Mouse (Mus musculus): ENCODE results near the gene Btbd9.

Btbd9 gene

GRCm38 (mm10) chr17:30213371-30213770 lies 362.9 kb downstream of the Btbd9 start:
- no peak for DNase-seq (ENCODE audit: low read depth, low spot score)

DNA sequence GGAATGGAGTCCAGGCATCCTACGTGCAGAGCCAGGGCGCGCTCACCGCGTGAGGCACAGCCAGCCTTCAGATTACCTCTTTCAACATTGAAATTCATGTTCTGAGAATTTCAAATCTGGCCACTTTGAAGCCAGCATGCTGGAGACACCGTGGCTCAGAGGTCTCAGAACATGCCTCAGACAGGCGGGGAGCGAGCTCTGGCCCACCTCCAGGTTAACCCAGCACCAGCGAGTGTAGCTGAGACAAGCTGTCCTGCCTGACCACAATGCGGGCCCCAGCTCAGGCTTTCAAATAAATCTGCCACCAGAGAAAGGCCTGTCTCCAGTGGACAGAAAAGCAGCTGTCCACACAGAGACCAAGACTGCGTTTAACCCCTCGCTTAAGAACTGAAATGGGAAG lies 363.6 kb downstream of the Btbd9 start:
- no peak for DNase-seq (ENCODE audit: low read depth, low spot score)

DNA sequence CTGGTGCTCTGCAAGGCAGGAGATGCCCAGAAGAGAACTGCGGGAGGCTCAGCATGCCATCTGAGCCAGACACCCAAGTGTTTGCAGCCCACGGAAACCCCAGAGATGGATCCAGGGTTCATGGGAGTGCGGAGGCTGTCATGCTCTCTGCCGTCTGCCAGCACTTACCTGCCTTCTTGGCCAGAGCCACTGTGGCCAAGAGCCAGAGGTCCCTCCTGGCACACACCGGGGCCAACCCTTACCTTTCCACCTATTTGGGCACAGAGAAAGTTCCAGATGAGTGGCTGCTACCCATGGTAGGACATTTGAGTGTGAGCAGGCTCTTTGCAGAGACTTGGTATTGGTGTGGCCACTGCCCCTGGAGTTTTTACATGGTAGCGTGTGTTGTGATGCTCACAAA lies 365.4 kb downstream of the Btbd9 start:
- no peak for DNase-seq (ENCODE audit: low read depth, low spot score)

GRCm38 (mm10) chr17:30210262-30210661 lies 366.0 kb downstream of the Btbd9 start:
- DNase-seq (ENCODE audit: low read depth, low spot score): no peak

DNA sequence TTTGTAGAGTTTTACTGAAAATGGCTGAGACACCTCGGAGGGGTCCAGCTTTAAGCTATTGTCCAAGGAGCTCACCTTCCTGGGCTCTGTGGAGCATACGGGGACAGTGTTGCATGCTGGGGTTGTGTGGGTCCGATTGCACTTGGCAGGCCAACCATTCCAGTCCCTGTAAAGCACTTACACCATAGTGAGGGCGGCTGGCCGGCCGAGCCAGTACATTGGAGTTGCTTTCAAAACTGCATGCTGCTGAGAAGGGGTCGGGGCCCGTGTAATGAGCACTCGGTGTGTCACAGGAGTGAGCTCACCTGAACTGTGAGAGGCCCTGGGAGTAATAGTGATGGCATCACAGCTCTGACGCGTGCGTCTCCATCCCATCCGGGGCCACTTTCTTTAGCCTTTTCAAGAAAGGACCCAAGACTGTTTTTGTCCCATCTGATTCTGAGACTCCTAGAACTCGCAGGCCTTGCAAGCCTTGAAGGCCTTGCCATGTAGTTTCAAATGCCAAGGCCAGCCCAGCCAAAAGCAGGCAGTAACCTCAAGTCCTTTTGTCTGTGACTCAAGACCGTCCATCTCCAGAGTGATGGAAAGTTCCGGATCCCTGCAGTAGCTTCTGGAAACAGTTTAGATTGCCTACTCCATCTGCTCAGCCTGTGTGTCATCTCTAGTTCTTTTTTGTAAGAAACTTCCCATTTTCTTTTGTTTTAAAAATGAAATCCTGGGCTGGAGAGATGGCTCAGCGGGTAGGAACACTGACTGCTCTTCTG lies 371.0 kb downstream of the Btbd9 start:
- DNase-seq (ENCODE audit: low read depth, low spot score): no peak

GRCm38 (mm10) chr17:30200283-30200682 lies 376.0 kb downstream of the Btbd9 start:
- no peak for DNase-seq (ENCODE audit: low read depth, low spot score)

DNA sequence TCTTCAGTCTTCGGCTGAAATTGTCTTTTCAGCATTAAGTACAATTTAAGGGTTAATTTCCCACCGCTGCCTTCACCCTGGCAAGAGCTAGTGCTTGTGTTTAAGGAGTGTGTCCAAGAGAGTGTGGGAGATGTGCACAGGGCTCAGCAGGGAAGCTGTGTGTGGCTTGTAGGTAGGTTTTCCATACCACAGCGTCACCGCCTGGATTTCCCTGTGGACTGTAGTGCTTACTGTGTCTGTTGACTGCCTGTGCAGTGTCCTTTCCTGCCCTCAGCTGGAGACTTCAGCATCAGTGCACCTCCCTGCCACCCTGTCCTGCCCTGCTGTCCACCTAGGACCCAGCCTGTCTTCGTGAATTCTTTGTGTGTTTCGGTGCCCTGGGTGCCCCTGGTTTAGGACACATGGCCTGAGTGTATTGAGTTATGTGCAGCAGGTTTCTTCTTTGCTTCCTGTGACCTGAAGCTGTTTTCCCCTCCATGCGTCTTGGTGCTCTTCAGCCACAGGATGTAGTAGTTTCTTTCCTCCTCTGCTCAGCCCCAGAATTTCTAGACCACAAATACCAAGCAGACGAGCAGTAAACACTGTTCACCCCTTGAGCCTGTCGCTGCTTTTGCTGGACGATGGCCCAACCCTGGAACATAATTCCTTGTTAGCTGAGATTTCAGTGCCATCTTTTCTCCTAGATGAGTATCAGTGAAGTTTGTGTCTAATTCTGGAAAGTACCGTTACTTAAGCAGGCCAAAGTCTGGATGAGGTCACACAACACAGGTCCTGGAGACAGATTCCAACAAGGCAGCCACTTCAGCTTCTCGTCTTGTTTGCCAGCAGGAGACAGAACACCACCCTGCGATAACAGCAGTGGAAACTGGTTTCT lies 376.7 kb downstream of the Btbd9 start:
- no peak for DNase-seq (ENCODE audit: low read depth, low spot score)

DNA sequence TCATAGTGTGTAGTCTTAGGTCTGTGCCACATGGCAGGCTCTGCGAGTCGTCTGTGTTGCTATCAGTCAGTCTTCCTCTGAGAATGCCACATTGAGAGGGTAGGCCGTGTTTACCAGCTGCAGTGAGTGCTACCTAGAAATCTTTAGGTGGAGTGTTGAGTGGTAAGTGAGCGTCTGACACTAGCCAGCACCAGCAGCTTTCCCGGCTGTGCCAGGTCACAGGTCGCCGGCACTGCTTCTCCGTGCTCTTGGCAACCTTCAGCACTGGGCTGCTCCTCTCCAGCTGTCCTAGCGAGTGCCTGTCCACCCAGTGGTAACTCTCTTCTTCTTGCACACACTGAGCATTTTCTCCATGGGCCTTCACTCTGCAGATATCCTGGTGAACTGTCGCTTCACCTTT lies 377.9 kb downstream of the Btbd9 start:
- no peak for DNase-seq (ENCODE audit: low read depth, low spot score)

DNA sequence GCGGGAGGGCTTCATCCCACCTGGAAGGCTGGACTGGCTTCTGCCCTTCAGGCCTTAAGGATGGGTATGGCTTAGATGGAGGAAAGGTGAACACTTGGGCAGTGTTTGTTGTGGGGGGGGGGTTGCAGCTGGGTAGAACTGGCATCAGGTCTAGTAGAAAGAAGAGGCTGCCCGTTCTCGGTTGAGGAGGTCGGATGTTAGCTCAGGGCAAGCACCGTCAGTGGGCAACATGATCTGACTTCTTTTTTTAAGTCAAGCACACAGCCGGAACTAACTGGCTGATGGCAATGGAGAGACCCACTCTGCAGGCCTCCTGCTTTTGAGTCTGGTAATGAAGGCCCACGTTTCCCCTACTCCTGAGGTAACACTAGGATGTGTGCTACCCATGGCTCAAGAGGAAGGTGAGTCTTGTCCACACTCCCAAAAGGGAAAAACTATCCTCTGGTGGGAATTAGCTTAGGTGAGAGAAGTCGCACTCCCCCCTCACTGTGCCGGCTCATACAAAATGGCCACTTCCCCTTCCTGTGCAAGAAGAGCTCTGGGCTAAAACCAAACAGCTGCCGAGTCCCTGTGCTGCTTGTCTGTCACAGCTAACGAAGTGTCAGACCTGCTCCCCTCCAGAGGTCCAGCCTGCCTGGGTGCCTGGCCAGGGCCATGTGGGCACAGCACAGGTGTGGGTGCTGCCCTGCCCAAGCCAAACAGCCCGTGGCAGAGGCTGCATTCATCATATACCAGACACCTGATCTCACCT lies 378.8 kb downstream of the Btbd9 start:
- DNase-seq (ENCODE audit: low read depth, low spot score): no peak

GRCm38 (mm10) chr17:30196401-30197279 lies 379.6 kb downstream of the Btbd9 start:
- peak; percentile 27 for DNase-seq (ENCODE audit: low read depth, low spot score)

GRCm38 (mm10) chr17:30195591-30196183 lies 380.6 kb downstream of the Btbd9 start:
- no peak for DNase-seq (ENCODE audit: low read depth, low spot score)

GRCm38 (mm10) chr17:30194629-30195445 lies 381.5 kb downstream of the Btbd9 start:
- no peak for DNase-seq (ENCODE audit: low read depth, low spot score)

DNA sequence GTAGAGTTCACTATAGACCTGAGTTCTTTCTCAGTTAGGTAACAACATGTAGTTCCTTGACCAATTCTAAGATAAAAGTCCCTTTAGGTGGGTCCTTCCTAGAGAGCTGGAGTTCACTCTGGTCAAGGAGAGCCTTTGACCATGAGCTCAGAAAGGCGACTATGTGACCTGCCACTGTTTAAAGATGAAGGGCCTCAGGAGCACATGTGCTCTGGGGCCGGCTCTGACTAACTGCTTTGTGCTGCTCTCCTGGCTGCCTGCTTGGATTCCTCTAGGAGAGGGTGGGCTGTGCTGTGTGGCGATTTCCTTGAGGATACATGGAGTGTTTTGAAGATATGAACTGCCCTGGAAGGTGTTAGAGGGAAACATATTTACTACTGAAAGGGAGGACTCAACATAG lies 382.2 kb downstream of the Btbd9 start:
- no peak for DNase-seq (ENCODE audit: low read depth, low spot score)

- no peak for DNase-seq (ENCODE audit: low read depth, low spot score)
Observed at GRCm38 (mm10) chr17:30193615-30194014, 382.7 kb downstream of the Btbd9 start.

- no peak for DNase-seq (ENCODE audit: low read depth, low spot score)
Observed at GRCm38 (mm10) chr17:30192416-30193005, 383.8 kb downstream of the Btbd9 start.

GRCm38 (mm10) chr17:30191097-30191640 lies 385.1 kb downstream of the Btbd9 start:
- DNase-seq (ENCODE audit: low read depth, low spot score): no peak

- no peak for DNase-seq (ENCODE audit: low read depth, low spot score)
Observed at GRCm38 (mm10) chr17:30188031-30188981, 388.0 kb downstream of the Btbd9 start.

- DNase-seq (ENCODE audit: low read depth, low spot score): no peak
Observed at GRCm38 (mm10) chr17:30187581-30187980, 388.7 kb downstream of the Btbd9 start.

Data from R1 (cell line).